Mouse (Mus musculus) liver, embryonic 15.5 days (tissue): ENCODE data around the gene Zfp362. TPM values are rescaled to one million over a fixed set of nuclear protein-coding genes. Genes with fewer than 3 reads are reported as not detected.
A peak's percentile ranks its signal among the peaks of the same experiment; 100 is the strongest.

Experiments used
- ATAC-seq: fragments of 200-750 bp; cut with Nextera tagmentation; 2 replicates; pipeline ENCODE4 v1.8.0; 2017; ENCODE audit warnings: moderate number of reproducible peaks, mild to moderate bottlenecking, moderate library complexity; ENCODE audit not compliant: insufficient read depth
- H3K27ac ChIP-seq: fragments of 300-500 bp; sonication (generic); replicated peaks from 2 replicates; pipeline ENCODE4 v1.5.1; 2015; ENCODE audit warnings: mild to moderate bottlenecking, inconsistent platforms
- H3K27me3 ChIP-seq: fragments of 300-500 bp; sonication (generic); 2 replicates; pipeline ENCODE4 v1.6.1; 2015; ENCODE audit warnings: mild to moderate bottlenecking, inconsistent platforms
- H3K36me3 ChIP-seq: fragments of 300-500 bp; sonication (generic); replicated peaks from 2 replicates; pipeline ENCODE4 v1.6.1; 2015; ENCODE audit warnings: moderate library complexity, mild to moderate bottlenecking, inconsistent platforms
- H3K4me1 ChIP-seq: fragments of 300-500 bp; sonication (generic); replicated peaks from 2 replicates; pipeline ENCODE4 v1.6.1; 2015; ENCODE audit warnings: inconsistent platforms
- H3K4me2 ChIP-seq: fragments of 300-500 bp; sonication (generic); 2 replicates; pipeline ENCODE4 v1.6.1; 2015; ENCODE audit warnings: moderate library complexity, mild to moderate bottlenecking, inconsistent platforms
- H3K4me3 ChIP-seq: fragments of 300-500 bp; sonication (generic); replicated peaks from 2 replicates; pipeline ENCODE4 v1.5.1; 2015; ENCODE audit warnings: mild to moderate bottlenecking, inconsistent platforms
- H3K9ac ChIP-seq: fragments of 300-500 bp; sonication (generic); 2 replicates; pipeline ENCODE4 v1.6.1; 2015; ENCODE audit warnings: moderate library complexity, mild to moderate bottlenecking, inconsistent platforms
- H3K9me3 ChIP-seq: fragments of 300-500 bp; sonication (generic); replicated peaks from 2 replicates; pipeline ENCODE4 v1.6.1; 2016; ENCODE audit warnings: inconsistent platforms
- WGBS: fragments of 180-500 bp; shearing (Covaris S2); methylation state at CpG from one replicate; pipeline ENCODE4 v1.1.7; 2015; ENCODE audit warnings: mixed read lengths; ENCODE audit not compliant: insufficient replicate concordance; 5-methylcytosine and 5-hydroxymethylcytosine counted together
- polyA plus RNA-seq: library from polyadenylated mRNA; unstranded; fragments of >200 nt; fragmentation: Nextera tagmentation; extraction: Ambion mirVana; gene quantifications from 2 replicates; pipeline ENCODE4 v1.2.1, GENCODE M21; 2015

The Zfp362 gene
- polyA plus RNA-seq, 1 experiment from 2014 or later: 6.5 TPM

GRCm38 (mm10) chr4:128727721-128728430, 78.0 kb downstream of the Zfp362 start:
- Histone ChIP-seq H3K9ac (peak overlapping the region; percentile 96), H3K27ac (peak overlapping the region; percentile 94), H3K9me3 (no peaks in the 10 kb centered on the region), H3K4me1 (peaks cover 46% of the 10 kb centered on the region), H3K27me3 (peaks cover 4% of the 10 kb centered on the region; the same call in 1 of the 2 replicates), H3K4me3 (peak overlapping the region; percentile 92), H3K4me2 (peak overlapping the region; percentile 90), H3K36me3 (peaks cover 6% of the 10 kb centered on the region; the same call in 1 of the 2 replicates)
- ATAC-seq: peak; percentile 96
- WGBS: 1% methylated on average over 63 of the region's 65 CpGs

GRCm38 (mm10) chr4:128727019-128727720, 78.7 kb downstream of the Zfp362 start:
- Histone ChIP-seq H3K4me2 (peak overlapping the region; percentile 90), H3K9ac (peak overlapping the region; percentile 96), H3K4me1 (peaks cover 44% of the 10 kb centered on the region), H3K9me3 (no peaks in the 10 kb centered on the region), H3K27me3 (peaks cover 4% of the 10 kb centered on the region; the same call in 1 of the 2 replicates), H3K27ac (peak overlapping the region; percentile 94), H3K36me3 (peaks cover 6% of the 10 kb centered on the region; the same call in 1 of the 2 replicates), H3K4me3 (peak overlapping the region; percentile 92)
- peak; percentile 92 for ATAC-seq
- 5% methylated on average over 47 of the region's 68 CpGs for WGBS

- no peaks in the 10 kb centered on the region for H3K9me3 ChIP-seq
- H3K4me2 ChIP-seq: no peak overlapping the region
- H3K4me3 ChIP-seq: no peak overlapping the region
- ATAC-seq: no peak
- no peak overlapping the region for H3K27ac ChIP-seq
- no peaks in the 10 kb centered on the region for H3K36me3 ChIP-seq
- no peak overlapping the region for H3K9ac ChIP-seq
- peaks cover 43% of the 10 kb centered on the region for H3K4me1 ChIP-seq
- 65% methylated on average over 7 of the region's 7 CpGs for WGBS
- peaks cover 4% of the 10 kb centered on the region; the same call in 1 of the 2 replicates for H3K27me3 ChIP-seq
Observed at GRCm38 (mm10) chr4:128724059-128724458, 81.8 kb downstream of the Zfp362 start.

- no peak for ATAC-seq
- Histone ChIP-seq H3K27ac (no peak overlapping the region), H3K4me2 (no peak overlapping the region), H3K4me1 (peaks cover 37% of the 10 kb centered on the region), H3K9ac (no peak overlapping the region), H3K9me3 (no peaks in the 10 kb centered on the region), H3K36me3 (no peaks in the 10 kb centered on the region), H3K27me3 (peaks cover 4% of the 10 kb centered on the region; the same call in 1 of the 2 replicates), H3K4me3 (no peak overlapping the region)
- 66% methylated on average over 13 of the region's 13 CpGs for WGBS
Observed at GRCm38 (mm10) chr4:128723431-128723830, 82.4 kb downstream of the Zfp362 start.

Other genes starting within 250 kb of the Zfp362 start
- gene Zscan20, start 195.9 kb downstream of the Zfp362 start, polyA plus RNA-seq: 0.79 and 0.84 TPM in 2 replicates
- 1.2 and 1.9 TPM in 2 replicates for gene Tlr12, start 187.4 kb downstream of the Zfp362 start, polyA plus RNA-seq
- 14.3 and 15.0 TPM in 2 replicates for gene Phc2, start 151.3 kb downstream of the Zfp362 start, polyA plus RNA-seq
- not detected in 2 replicates for gene A3galt2, start 50.7 kb downstream of the Zfp362 start, polyA plus RNA-seq
- gene Trim62, start 77.5 kb upstream of the Zfp362 start, polyA plus RNA-seq: 0.18 and 0.20 TPM in 2 replicates
- gene Azin2, start 156.4 kb upstream of the Zfp362 start, polyA plus RNA-seq: 0.71 and 0.77 TPM in 2 replicates
- 119 and 121 TPM in 2 replicates for gene Ak2, start 185.9 kb upstream of the Zfp362 start, polyA plus RNA-seq